Mouse (Mus musculus) kidney, embryonic 16.5 days (tissue): Measurements from ENCODE around the gene Card11. TPM values are rescaled to one million over a fixed set of nuclear protein-coding genes. Genes with fewer than 3 reads are reported as not detected.

ENCODE experiments used
- ATAC-seq: fragments of 200-750 bp; cut with Nextera tagmentation; 2 replicates; pipeline ENCODE4 v1.8.0; 2017; ENCODE audit warnings: moderate TSS enrichment; ENCODE audit not compliant: low FRiP score, low TSS enrichment
- H3K27ac ChIP-seq: fragments of 300-500 bp; sonication (generic); 2 replicates; pipeline ENCODE4 v1.5.1; 2014; ENCODE audit warnings: low read length
- H3K27me3 ChIP-seq: fragments of 300-500 bp; sonication (generic); 2 replicates; pipeline ENCODE4 v1.6.1; 2014; ENCODE audit warnings: low read length, control low read depth, mixed read lengths; ENCODE audit not compliant: insufficient read depth
- H3K36me3 ChIP-seq: fragments of 300-500 bp; sonication (generic); 2 replicates; pipeline ENCODE4 v1.6.1; 2014; ENCODE audit warnings: low read length, control low read depth, mixed read lengths; ENCODE audit not compliant: insufficient read depth
- H3K4me1 ChIP-seq: fragments of 300-500 bp; sonication (generic); 2 replicates; pipeline ENCODE4 v1.6.1; 2014; ENCODE audit warnings: low read length, control low read depth, mixed read lengths; ENCODE audit not compliant: insufficient read depth
- H3K4me2 ChIP-seq: fragments of 300-500 bp; sonication (generic); replicated peaks from 2 replicates; pipeline ENCODE4 v1.6.1; 2014; ENCODE audit warnings: low read depth, low read length
- H3K4me3 ChIP-seq: fragments of 300-500 bp; sonication (generic); 2 replicates; pipeline ENCODE4 v1.5.1; 2014; ENCODE audit warnings: mild to moderate bottlenecking, low read length
- H3K9ac ChIP-seq: fragments of 300-500 bp; sonication (generic); replicated peaks from 2 replicates; pipeline ENCODE4 v1.6.1; 2014; ENCODE audit warnings: low read length
- H3K9me3 ChIP-seq: fragments of 300-500 bp; sonication (generic); 2 replicates; pipeline ENCODE4 v1.6.1; 2016; ENCODE audit warnings: low read length, control low read depth
- WGBS: fragments of 180-500 bp; shearing (Covaris S2); extraction: QIAGEN DNeasy Blood & Tissue Kit; methylation state at CpG from one replicate; pipeline ENCODE4 v1.1.7; 2014; 5-methylcytosine and 5-hydroxymethylcytosine counted together
- polyA plus RNA-seq: library from polyadenylated mRNA; unstranded; fragments of >200 nt; fragmentation: Nextera tagmentation; extraction: Ambion mirVana; gene quantifications from 2 replicates; pipeline ENCODE4 v1.2.1, GENCODE M21; 2015

The Card11 gene
- polyA plus RNA-seq, 1 experiment from 2014 or later = 0.27 TPM

GRCm38 (mm10) chr5:140830314-140831063, 169.9 kb downstream of the Card11 start, which contains the start of gene Gna12:
Gna12 (minus strand) TSS chr5:140830431.
- peak within 1 kb of the TSS; percentile 88 for H3K9ac ChIP-seq
- 1% methylated on average over 28 of the region's 49 CpGs for WGBS

GRCm38 (mm10) chr5:140829911-140830294, 170.5 kb downstream of the Card11 start:
- Histone ChIP-seq H3K27me3 (no peaks in the 10 kb centered on the region), H3K9me3 (no peaks in the 10 kb centered on the region), H3K9ac (peak overlapping the region; percentile 88), H3K27ac (peak overlapping the region; percentile 71), H3K4me1 (peaks cover 35% of the 10 kb centered on the region), H3K4me3 (peak overlapping the region; percentile 86), H3K4me2 (peak overlapping the region; percentile 95), H3K36me3 (no peaks in the 10 kb centered on the region)
- under 1% methylated on average over 50 of the region's 58 CpGs for WGBS
- ATAC-seq = no peak; the same call in 1 of the 2 replicates

More at GRCm38 (mm10) chr5:140830314-140831063, 169.9 kb downstream of the Card11 start, which contains the start of gene Gna12:
- no peaks in the 10 kb centered on the region for H3K27me3 ChIP-seq
- no peaks in the 10 kb centered on the region for H3K9me3 ChIP-seq
- ATAC-seq = peak; percentile 99
- H3K4me1 ChIP-seq = peaks cover 35% of the 10 kb centered on the region
- no peaks in the 10 kb centered on the region for H3K36me3 ChIP-seq
- peak within 1 kb of the TSS; percentile 86 for H3K4me3 ChIP-seq
- peak within 1 kb of the TSS; percentile 71 for H3K27ac ChIP-seq
- H3K4me2 ChIP-seq = peak within 1 kb of the TSS; percentile 95

- Histone ChIP-seq H3K4me3 (peak overlapping the region; percentile 86), H3K4me1 (peaks cover 35% of the 10 kb centered on the region), H3K27ac (peak overlapping the region; percentile 71), H3K27me3 (no peaks in the 10 kb centered on the region), H3K4me2 (peak overlapping the region; percentile 95), H3K9ac (peak overlapping the region; percentile 88), H3K36me3 (no peaks in the 10 kb centered on the region), H3K9me3 (no peaks in the 10 kb centered on the region)
- 34% methylated on average over 18 of the region's 18 CpGs for WGBS
- ATAC-seq = peak; percentile 2; the same call in 1 of the 2 replicates
Observed at GRCm38 (mm10) chr5:140829081-140829910, 171.1 kb downstream of the Card11 start.

- ATAC-seq = no peak
- WGBS = 50% methylated on average over 2 of the region's 2 CpGs
- peaks cover 35% of the 10 kb centered on the region for H3K4me1 ChIP-seq
- H3K9ac ChIP-seq = peak overlapping the region; percentile 88; the same call in 1 of the 2 replicates
- no peaks in the 10 kb centered on the region for H3K9me3 ChIP-seq
- no peaks in the 10 kb centered on the region for H3K36me3 ChIP-seq
- peak overlapping the region; percentile 86 for H3K4me3 ChIP-seq
- H3K4me2 ChIP-seq = peak overlapping the region; percentile 95
- H3K27me3 ChIP-seq = no peaks in the 10 kb centered on the region
- H3K27ac ChIP-seq = peak overlapping the region; percentile 59; the same call in 1 of the 2 replicates
Observed at GRCm38 (mm10) chr5:140828363-140828762, 172.0 kb downstream of the Card11 start.

GRCm38 (mm10) chr5:140827896-140828295, 172.5 kb downstream of the Card11 start:
- no peak for ATAC-seq
- Histone ChIP-seq H3K4me1 (peaks cover 35% of the 10 kb centered on the region), H3K4me3 (peak overlapping the region; percentile 86), H3K36me3 (no peaks in the 10 kb centered on the region), H3K27ac (peak overlapping the region; percentile 59), H3K9ac (peak overlapping the region; percentile 88), H3K4me2 (peak overlapping the region; percentile 95), H3K9me3 (no peaks in the 10 kb centered on the region), H3K27me3 (no peaks in the 10 kb centered on the region)
- WGBS = 45% methylated on average over 8 of the region's 8 CpGs

GRCm38 (mm10) chr5:140827413-140827812, 173.0 kb downstream of the Card11 start:
- Histone ChIP-seq H3K27ac (peak overlapping the region; percentile 59; the same call in 1 of the 2 replicates), H3K9me3 (no peaks in the 10 kb centered on the region), H3K4me3 (peak overlapping the region; percentile 86), H3K4me1 (peaks cover 35% of the 10 kb centered on the region), H3K27me3 (no peaks in the 10 kb centered on the region), H3K36me3 (no peaks in the 10 kb centered on the region), H3K4me2 (peak overlapping the region; percentile 95), H3K9ac (peak overlapping the region; percentile 88)
- 39% methylated on average over 2 of the region's 2 CpGs for WGBS
- ATAC-seq = no peak

GRCm38 (mm10) chr5:140826796-140827195, 173.6 kb downstream of the Card11 start:
- no peak overlapping the region for H3K4me3 ChIP-seq
- no peaks in the 10 kb centered on the region for H3K9me3 ChIP-seq
- H3K4me2 ChIP-seq = no peak overlapping the region
- no peaks in the 10 kb centered on the region for H3K27me3 ChIP-seq
- H3K27ac ChIP-seq = no peak overlapping the region
- no peak for ATAC-seq
- no peaks in the 10 kb centered on the region for H3K36me3 ChIP-seq
- peaks cover 35% of the 10 kb centered on the region for H3K4me1 ChIP-seq
- 39% methylated on average over 1 of the region's 1 CpGs for WGBS
- no peak overlapping the region; the same call in 1 of the 2 replicates for H3K9ac ChIP-seq

- H3K27ac ChIP-seq = no peak overlapping the region
- H3K4me2 ChIP-seq = no peak overlapping the region
- H3K9me3 ChIP-seq = no peaks in the 10 kb centered on the region
- no peaks in the 10 kb centered on the region for H3K36me3 ChIP-seq
- H3K4me1 ChIP-seq = peaks cover 37% of the 10 kb centered on the region
- no peak for ATAC-seq
- WGBS = 100% methylated on average over 1 of the region's 1 CpGs
- H3K27me3 ChIP-seq = no peaks in the 10 kb centered on the region
- H3K4me3 ChIP-seq = no peak overlapping the region
- H3K9ac ChIP-seq = no peak overlapping the region
Observed at GRCm38 (mm10) chr5:140826118-140826517, 174.3 kb downstream of the Card11 start.

- H3K27ac ChIP-seq = no peak overlapping the region
- ATAC-seq = no peak
- no peak overlapping the region for H3K4me3 ChIP-seq
- no peak overlapping the region for H3K4me2 ChIP-seq
- no peaks in the 10 kb centered on the region for H3K27me3 ChIP-seq
- no peak overlapping the region for H3K9ac ChIP-seq
- 87% methylated on average over 7 of the region's 7 CpGs for WGBS
- no peaks in the 10 kb centered on the region for H3K9me3 ChIP-seq
- peaks cover 46% of the 10 kb centered on the region for H3K4me1 ChIP-seq
- no peaks in the 10 kb centered on the region for H3K36me3 ChIP-seq
Observed at GRCm38 (mm10) chr5:140824126-140824525, 176.3 kb downstream of the Card11 start.
